8 mouse cellular contexts compared by ENCODE assay signal in the genomic region with DNA sequence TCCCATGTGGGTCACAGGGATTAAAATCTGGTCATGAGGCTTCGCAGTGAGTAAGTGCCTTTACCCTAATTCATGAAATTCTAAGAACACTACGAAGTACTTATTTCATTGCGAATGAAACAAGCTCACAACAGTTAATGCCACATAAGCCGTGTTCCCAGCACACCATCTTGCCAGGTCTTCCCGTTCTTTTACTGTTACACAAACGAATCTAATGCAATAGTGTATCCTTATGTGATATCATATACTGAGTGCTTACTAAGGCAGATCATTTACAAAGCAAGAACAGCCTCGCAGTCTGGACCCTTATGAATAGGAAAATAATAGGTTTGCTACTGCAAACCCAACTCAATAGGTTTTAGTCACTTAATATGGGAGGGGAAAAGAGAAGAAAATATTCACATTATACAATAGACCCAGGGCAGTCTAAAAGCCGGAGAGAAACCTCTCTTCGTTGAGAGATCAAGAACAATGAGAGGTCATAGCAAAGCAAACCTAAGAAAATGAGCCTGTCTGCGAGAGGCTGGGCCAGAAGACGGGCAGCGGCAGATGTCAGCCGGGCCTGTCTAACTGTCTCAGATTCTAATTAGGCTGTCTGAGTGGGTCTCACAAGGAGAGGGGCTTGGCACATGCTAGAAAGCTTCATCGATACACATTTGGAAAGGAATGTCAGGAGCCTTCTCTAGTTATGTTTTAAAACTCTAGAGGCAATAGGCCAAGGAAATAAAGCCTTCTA. TPM values are rescaled to one million over a fixed set of nuclear protein-coding genes. Genes with fewer than 3 reads are reported as not detected.
DNase-seq lines count a peak whose midpoint lies in the region; ATAC-seq and TF ChIP-seq lines count a peak whose summit lies in the region.

No protein-coding gene starts in this region.

- H3K9ac ChIP-seq in heart, embryonic 12.5 days, result peak overlapping the region; percentile 97
- peak overlapping the region; percentile 97 for H3K9ac ChIP-seq in MEL (ENCODE audit: control insufficient read depth, low read depth, low read length, poor library complexity, severe bottlenecking)
- H3K9ac ChIP-seq in forebrain, embryonic 12.5 days, result peak overlapping the region; percentile 83
- H3K9ac ChIP-seq in liver, embryonic 12.5 days, result peak overlapping the region; percentile 84
- H3K9ac ChIP-seq in stomach, embryonic 16.5 days (ENCODE audit: low read length), result peak overlapping the region; percentile 95

- TF ChIP-seq RAD21 in MEL (IDR thresholded peaks at IDR 0.05; ENCODE audit: low read depth, low read length), result no peak

- H3K27me3 ChIP-seq in heart, embryonic 12.5 days (replicated peaks), result no peaks in the 10 kb centered on the region
- no peaks in the 10 kb centered on the region for H3K27me3 ChIP-seq in MEL (ENCODE audit: control insufficient read depth in 1 of 2, insufficient read depth in 2 of 2, low read length in 2 of 2)
- no peaks in the 10 kb centered on the region for H3K27me3 ChIP-seq in forebrain, embryonic 12.5 days
- no peaks in the 10 kb centered on the region for H3K27me3 ChIP-seq in liver, embryonic 12.5 days (replicated peaks)
- H3K27me3 ChIP-seq in stomach, embryonic 16.5 days (ENCODE audit: control insufficient read depth, insufficient read depth, low read length), result no peaks in the 10 kb centered on the region

- peak; percentile 49; the same call in 1 of the 2 replicates for ATAC-seq in heart, embryonic 12.5 days (ENCODE audit: insufficient number of reproducible peaks, low FRiP score)
- ATAC-seq in forebrain, embryonic 12.5 days (ENCODE audit: low FRiP score), result peak; percentile 51
- ATAC-seq in liver, embryonic 12.5 days, result peak; percentile 31; the same call in 1 of the 2 replicates
- peak; percentile 7; the same call in 1 of the 2 replicates for ATAC-seq in stomach, embryonic 16.5 days (ENCODE audit: insufficient read depth, low FRiP score)

- no peak for TF ChIP-seq POLR2A in MEL (IDR thresholded peaks at IDR 0.05; ENCODE audit: control insufficient read depth in 1 of 2, insufficient read depth in 1 of 2, low read depth in 1 of 2, low read length in 2 of 2, poor library complexity in 1 of 2)

- H3K9me3 ChIP-seq in heart, embryonic 12.5 days (replicated peaks), result no peaks in the 10 kb centered on the region
- H3K9me3 ChIP-seq in MEL (replicated peaks; ENCODE audit: insufficient read depth, low read length), result no peaks in the 10 kb centered on the region
- H3K9me3 ChIP-seq in forebrain, embryonic 12.5 days, result no peaks in the 10 kb centered on the region
- H3K9me3 ChIP-seq in liver, embryonic 12.5 days (replicated peaks), result no peaks in the 10 kb centered on the region
- no peaks in the 10 kb centered on the region for H3K9me3 ChIP-seq in stomach, embryonic 16.5 days (replicated peaks; ENCODE audit: control insufficient read depth, low read length)

- peaks cover 13% of the 10 kb centered on the region for H3K4me1 ChIP-seq in heart, embryonic 12.5 days (replicated peaks)
- H3K4me1 ChIP-seq in MEL (ENCODE audit: control insufficient read depth in 1 of 2, insufficient read depth in 2 of 2, low read length in 2 of 2), result peaks cover 0 to 4% of the 10 kb centered on the region in 2 experiments; a peak in 1 of 4 replicates
- H3K4me1 ChIP-seq in forebrain, embryonic 12.5 days, result peaks cover 19% of the 10 kb centered on the region
- H3K4me1 ChIP-seq in liver, embryonic 12.5 days, result peaks cover 15% of the 10 kb centered on the region
- H3K4me1 ChIP-seq in stomach, embryonic 16.5 days (ENCODE audit: control insufficient read depth, insufficient read depth, low read length), result peaks cover 7% of the 10 kb centered on the region; the same call in 1 of the 2 replicates

- intact Hi-C loops in heart, postnatal 36 days (cut with DNase I), result loop anchor here (2.0 to 5.0 kb wide), 3 partner anchors 33 to 294 kb away; a partner anchor contains a TSS

- peaks cover 11% of the 10 kb centered on the region for H3K79me2 ChIP-seq in MEL (ENCODE audit: control insufficient read depth, insufficient read depth, low read length, poor library complexity)

- peaks cover 21% of the 10 kb centered on the region for H3K36me3 ChIP-seq in heart, embryonic 12.5 days
- peaks cover 0 to 5% of the 10 kb centered on the region in 2 experiments; a peak in 2 of 4 replicates for H3K36me3 ChIP-seq in MEL (ENCODE audit: control insufficient read depth in 1 of 2, insufficient read depth in 2 of 2, low read length in 2 of 2)
- H3K36me3 ChIP-seq in forebrain, embryonic 12.5 days (replicated peaks), result peaks cover 11% of the 10 kb centered on the region
- H3K36me3 ChIP-seq in liver, embryonic 12.5 days, result peaks cover 16% of the 10 kb centered on the region
- H3K36me3 ChIP-seq in stomach, embryonic 16.5 days (ENCODE audit: control insufficient read depth, insufficient read depth, low read length), result peaks cover 8% of the 10 kb centered on the region; the same call in 1 of the 2 replicates

- WGBS in heart, embryonic 12.5 days, result 38% methylated on average over 14 of the region's 14 CpGs
- whole genome bisulfite sequencing in forebrain, embryonic 12.5 days, result 31% methylated on average over 14 of the region's 14 CpGs
- 45% methylated on average over 14 of the region's 14 CpGs for WGBS in liver, embryonic 12.5 days (ENCODE audit: insufficient replicate concordance)
- WGBS in stomach, embryonic 16.5 days, result 30% methylated on average over 14 of the region's 14 CpGs

- DNase-seq in heart, postnatal 36 days, result no peak
- peak; percentile 14 for DNase-seq in MEL (ENCODE audit: low read depth, low spot score)
- DNase-seq in urinary bladder, adult 18-20 months (ENCODE audit: low spot score in 2 of 2), result no peak
- no peak for DNase-seq in adrenal gland, adult 2 months

- peak overlapping the region; percentile 99 for H3K27ac ChIP-seq in heart, embryonic 12.5 days (ENCODE audit: poor library complexity, severe bottlenecking)
- peak overlapping the region; percentile 69 for H3K27ac ChIP-seq in MEL (ENCODE audit: control insufficient read depth, low read depth, low read length)
- peak overlapping the region; percentile 93 for H3K27ac ChIP-seq in forebrain, embryonic 12.5 days
- H3K27ac ChIP-seq in liver, embryonic 12.5 days, result peak overlapping the region; percentile 12; the same call in 1 of the 2 replicates
- peak overlapping the region; percentile 99 for H3K27ac ChIP-seq in stomach, embryonic 16.5 days (ENCODE audit: low read length)

- peak overlapping the region; percentile 97 for H3K4me3 ChIP-seq in heart, embryonic 12.5 days
- peak overlapping the region; percentile 84 to 88 for H3K4me3 ChIP-seq in MEL (ENCODE audit: control insufficient read depth in 1 of 2, insufficient read depth in 1 of 2, low read depth in 2 of 2, low read length in 2 of 2)
- peak overlapping the region; percentile 72 for H3K4me3 ChIP-seq in forebrain, embryonic 12.5 days (replicated peaks)
- H3K4me3 ChIP-seq in liver, embryonic 12.5 days, result peak overlapping the region; percentile 77
- H3K4me3 ChIP-seq in stomach, embryonic 16.5 days (replicated peaks; ENCODE audit: low read length), result peak overlapping the region; percentile 90

- no peak for TF ChIP-seq CTCF in MEL (IDR thresholded peaks at IDR 0.05 in 2 of 3, conservative IDR thresholded peaks at IDR 0.05 in 1 of 3; ENCODE audit: control insufficient read depth in 1 of 3, insufficient read depth in 1 of 3, low read depth in 2 of 3, low read length in 3 of 3, poor library complexity in 1 of 3, severe bottlenecking in 1 of 3)

- TF ChIP-seq EP300 in MEL (IDR thresholded peaks at IDR 0.05; ENCODE audit: low read depth in 1 of 2, low read length in 2 of 2), result no peak

- peak overlapping the region; percentile 87 for H3K4me2 ChIP-seq in heart, embryonic 12.5 days
- H3K4me2 ChIP-seq in forebrain, embryonic 12.5 days, result peak overlapping the region; percentile 66
- H3K4me2 ChIP-seq in liver, embryonic 12.5 days, result peak overlapping the region; percentile 91
- H3K4me2 ChIP-seq in stomach, embryonic 16.5 days (ENCODE audit: low read depth, low read length), result peak overlapping the region; percentile 68

TF ChIP-seq in MEL, 35 proteins besides CTCF, POLR2A, EP300 and RAD21:
- TF ChIP-seq ELF1 (IDR thresholded peaks at IDR 0.05; ENCODE audit: low read depth, low read length) (no peak), JUND (IDR thresholded peaks at IDR 0.05; ENCODE audit: low read depth, low read length) (no peak)

RNA-seq across cellular contexts. Expression of a gene that starts 1.3 kb away (rescaled TPM):
- 205 and 207 TPM in 2 replicates for polyA plus RNA-seq in heart, embryonic 12.5 days (2016; fragmentation: Nextera tagmentation; extraction: Ambion mirVana)
- 10 to 100 TPM; 26.2 to 30.7 TPM for total RNA-seq in heart, postnatal 36 days (2021)
- total RNA-seq in MEL (2012; rRNA removed), result 97.6 and 100 TPM in 2 replicates
- polyA plus RNA-seq in MEL (2012; ENCODE audit: insufficient read depth in 1 of 2, insufficient read length in 2 of 2, low read depth in 1 of 2, low replicate concordance in 2 of 2, missing spikeins in 1 of 2), result 100 to 1,000 TPM in 1 of 2 experiments, not detected in 1; 110 TPM
- polyA plus RNA-seq in forebrain, embryonic 12.5 days (2016; fragmentation: Nextera tagmentation; extraction: Ambion mirVana), result 226 and 252 TPM in 2 replicates
- polyA plus RNA-seq in liver, embryonic 12.5 days (2016; fragmentation: Nextera tagmentation; extraction: Ambion mirVana), result 77.1 and 78.9 TPM in 2 replicates
- polyA plus RNA-seq in stomach, embryonic 16.5 days (2015; fragmentation: Nextera tagmentation; extraction: Ambion mirVana), result 154 and 192 TPM in 2 replicates
- total RNA-seq in adrenal gland, adult 2 months (2021), result 10 to 100 TPM; 18.2 to 18.8 TPM
- polyA plus RNA-seq in adrenal gland, adult 2 months (2012; rRNA removed), result 5.7 and 6.0 TPM in 2 replicates

RNA-seq across cellular contexts. Expression of a gene that starts 33.9 kb away (rescaled TPM):
- 20.0 and 20.9 TPM in 2 replicates for polyA plus RNA-seq in heart, embryonic 12.5 days (2016; fragmentation: Nextera tagmentation; extraction: Ambion mirVana)
- total RNA-seq in heart, postnatal 36 days (2021), result 10 to 100 TPM; 27.6 to 30.5 TPM
- 40.0 and 41.2 TPM in 2 replicates for total RNA-seq in MEL (2012; rRNA removed)
- polyA plus RNA-seq in MEL (2012; ENCODE audit: insufficient read depth in 1 of 2, insufficient read length in 2 of 2, low read depth in 1 of 2, low replicate concordance in 2 of 2, missing spikeins in 1 of 2), result 10 to 100 TPM in 1 of 2 experiments, not detected in 1; 80.3 TPM
- 12.9 and 20.3 TPM in 2 replicates for polyA plus RNA-seq in forebrain, embryonic 12.5 days (2016; fragmentation: Nextera tagmentation; extraction: Ambion mirVana)
- polyA plus RNA-seq in liver, embryonic 12.5 days (2016; fragmentation: Nextera tagmentation; extraction: Ambion mirVana), result 14.5 and 15.5 TPM in 2 replicates
- 9.0 and 10.3 TPM in 2 replicates for polyA plus RNA-seq in stomach, embryonic 16.5 days (2015; fragmentation: Nextera tagmentation; extraction: Ambion mirVana)
- 10 to 100 TPM; 33.6 to 33.9 TPM for total RNA-seq in adrenal gland, adult 2 months (2021)
- polyA plus RNA-seq in adrenal gland, adult 2 months (2012; rRNA removed), result 24.8 and 30.4 TPM in 2 replicates

Comparison
In these comparisons a context has a peak if more than half of its experiments do, and no peak if none do; other contexts are left out.
1. H3K27ac ChIP-seq: peak in every context shown above with its lines; median percentile 99 in heart, embryonic 12.5 days; 99 in stomach, embryonic 16.5 days; 93 in forebrain, embryonic 12.5 days; 69 in MEL; 12 in liver, embryonic 12.5 days.
2. RNA of a gene that starts 1.3 kb away (polyA plus RNA-seq): 110 TPM in MEL, 226 to 252 TPM in forebrain, embryonic 12.5 days, 205 to 207 TPM in heart, embryonic 12.5 days, 154 to 192 TPM in stomach, embryonic 16.5 days and 77.1 to 78.9 TPM in liver, embryonic 12.5 days; 5.7 to 6.0 TPM in adrenal gland, adult 2 months; every median in the first group is over 10 times any median in the second.
3. Peak in every context shown above with its lines, with median percentiles within 50 percentile points of each other: ATAC-seq, H3K4me2 ChIP-seq, H3K4me3 ChIP-seq and H3K9ac ChIP-seq.